Mouse (Mus musculus): ENCODE results near the gene Dus4l.
A peak's percentile ranks its signal among the peaks of the same experiment; 100 is the strongest.
"Not testable (repeated sequence)": the region's sequence is repeated elsewhere in the genome, so short reads cannot be mapped to it uniquely, and the experiment has no call there.

The Dus4l gene

DNA sequence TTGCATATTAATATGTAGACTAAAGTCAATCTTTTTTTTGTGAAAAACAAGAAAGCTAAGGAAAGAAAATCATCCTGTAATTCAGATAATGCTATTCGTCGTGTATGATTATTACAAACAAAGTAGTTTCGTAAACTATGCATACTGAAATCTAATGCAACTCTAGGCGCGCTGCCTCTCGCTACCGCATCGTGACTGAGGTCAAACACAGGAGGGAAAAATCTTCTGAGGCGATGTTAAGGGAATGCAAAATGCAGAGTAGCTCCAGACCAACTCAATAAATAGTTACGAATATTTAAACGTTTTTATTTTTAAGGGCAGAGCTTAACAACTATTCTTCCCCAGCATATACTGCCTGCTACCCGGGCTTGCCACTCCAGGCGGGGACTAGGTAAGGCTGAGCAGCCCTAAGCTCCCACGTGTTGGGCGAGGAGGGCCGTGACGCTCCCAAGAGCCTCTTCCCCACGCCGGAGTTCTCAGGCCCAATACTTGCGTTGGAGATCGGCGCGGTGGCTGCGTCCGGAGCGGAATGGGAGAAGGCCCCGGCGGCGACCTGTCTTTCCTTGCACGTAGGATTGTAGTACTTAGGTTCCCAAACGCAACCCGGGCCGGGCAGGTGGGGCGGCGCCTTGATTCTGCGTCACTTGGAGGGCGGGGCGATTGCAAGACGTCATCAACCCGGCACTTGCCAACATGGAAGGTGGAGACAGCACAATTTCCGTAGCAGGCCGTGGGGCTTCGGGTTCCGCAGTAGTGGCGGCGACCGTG is at the start of gene Dus4l, which contains the start of gene Cog5:
TSS of gene Dus4l (minus strand) at position 630 of the 768 bp plus-strand sequence.
TSS of gene Cog5 (plus strand) at position 673 of the 768 bp plus-strand sequence.
- peak; percentile 95 for DNase-seq (ENCODE audit: low read depth)

DNA sequence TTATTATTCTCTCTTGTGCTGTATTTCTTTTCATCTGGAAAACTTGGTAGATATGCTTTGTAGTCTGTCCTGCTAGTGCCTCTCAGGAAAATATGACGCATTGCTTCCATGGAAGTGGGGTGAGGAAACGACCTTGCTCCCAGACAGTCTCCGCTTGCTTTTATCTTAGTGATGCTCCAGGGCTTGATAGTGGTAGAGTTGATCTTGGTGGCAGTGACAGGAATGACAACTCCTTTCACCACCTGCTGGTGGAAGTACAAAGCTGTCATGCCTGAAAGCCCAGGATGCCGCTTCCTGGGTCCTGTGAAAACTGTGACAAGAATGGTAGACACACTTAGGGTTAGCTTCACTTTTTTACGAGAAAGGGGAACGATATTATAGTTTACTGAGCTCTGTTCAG is 49.3 kb upstream of the Dus4l start:
- peak; percentile 54 for DNase-seq (ENCODE audit: low read depth)

DNA sequence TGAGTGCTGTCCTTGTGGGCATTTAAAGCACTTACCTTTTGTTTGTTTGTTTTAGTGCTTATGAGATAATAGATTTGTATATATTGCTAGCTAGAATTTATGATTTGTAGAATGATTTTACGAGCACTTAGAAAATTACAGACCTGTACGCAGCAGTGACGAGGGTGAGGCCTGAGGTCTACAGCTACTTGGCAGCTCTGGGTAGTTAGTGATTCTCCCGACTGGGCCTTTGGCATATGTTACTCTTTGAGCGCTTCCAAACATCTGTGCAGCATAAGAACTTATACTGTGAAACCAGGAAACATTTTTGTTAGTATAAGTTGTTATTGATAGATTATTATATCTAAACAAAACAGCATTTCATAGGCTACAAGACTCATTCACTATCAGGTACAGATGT is 46.8 kb upstream of the Dus4l start:
- DNase-seq (ENCODE audit: low read depth), result no peak

DNA sequence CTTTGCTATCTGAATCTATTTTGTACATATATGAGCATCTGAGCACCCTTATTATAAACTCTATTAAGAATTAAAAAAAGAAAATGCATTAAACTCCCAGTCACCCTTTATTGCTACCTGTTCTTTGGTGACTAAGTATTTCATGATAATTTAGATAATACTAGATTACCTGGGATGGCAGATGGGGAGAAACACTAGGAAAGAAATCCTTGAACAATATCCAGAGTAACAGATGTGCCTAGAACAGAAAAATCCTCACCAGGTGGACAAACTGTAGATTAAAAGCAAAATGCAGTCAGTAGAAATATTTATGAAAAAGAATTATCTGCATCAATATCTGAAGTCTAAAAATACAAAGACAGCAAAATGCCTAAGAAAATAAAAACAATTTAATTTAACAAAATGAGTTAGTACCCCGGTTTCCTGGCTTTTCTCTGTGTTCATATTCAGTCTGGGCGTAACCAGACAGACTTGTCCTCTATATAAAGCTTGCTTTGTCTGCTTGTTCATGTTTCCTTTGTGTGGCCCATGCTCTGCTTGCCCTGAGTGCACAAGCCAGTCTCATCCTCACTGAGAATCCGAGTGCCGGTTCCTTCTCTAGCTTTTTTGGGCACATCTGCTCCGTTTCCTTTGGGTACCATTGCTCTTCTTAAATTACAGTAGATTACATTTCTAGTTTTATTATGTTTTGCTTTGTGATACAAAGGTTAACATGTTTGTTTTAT is 46.2 kb upstream of the Dus4l start:
- DNase-seq (ENCODE audit: low read depth), result no peak

DNA sequence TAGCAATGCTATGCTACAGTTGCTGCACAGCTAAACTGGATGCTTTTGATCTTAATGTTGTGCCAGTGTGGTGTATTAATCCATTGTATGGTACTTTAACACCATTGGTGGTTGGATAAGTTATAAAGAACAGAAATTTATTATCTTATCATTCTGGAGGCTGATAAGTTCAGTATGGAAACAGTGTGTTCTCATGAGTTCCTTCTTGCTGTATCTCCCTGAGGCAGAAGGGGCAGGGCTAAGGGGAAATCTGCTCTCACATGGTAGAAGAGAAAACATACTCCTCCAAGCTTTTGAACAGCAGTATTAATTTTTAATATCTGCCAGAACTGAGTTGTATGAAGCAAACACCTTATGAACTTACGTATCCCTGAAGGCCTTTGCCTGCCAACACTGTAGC is 38.7 kb upstream of the Dus4l start:
- DNase-seq (ENCODE audit: low read depth), result no peak

DNA sequence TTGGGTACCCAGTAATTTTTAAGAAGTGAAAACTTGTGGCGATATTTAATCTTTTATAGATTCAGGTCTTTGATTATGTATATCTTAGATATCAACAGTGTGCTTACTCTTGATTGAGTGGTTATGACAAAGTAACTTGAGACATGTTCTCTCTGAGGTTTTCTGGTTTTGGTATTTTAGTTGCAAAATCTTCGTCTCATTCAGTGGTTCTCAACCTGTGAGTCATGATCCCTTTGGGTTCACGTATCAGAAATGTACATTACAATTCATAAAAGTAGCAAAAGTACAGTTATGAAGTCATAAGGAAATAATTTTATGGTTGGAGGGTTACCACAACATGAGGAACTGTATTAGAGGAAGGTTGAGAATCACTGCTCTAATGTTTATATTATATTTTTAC is 32.1 kb upstream of the Dus4l start:
- DNase-seq (ENCODE audit: low read depth), result peak; percentile 84

DNA sequence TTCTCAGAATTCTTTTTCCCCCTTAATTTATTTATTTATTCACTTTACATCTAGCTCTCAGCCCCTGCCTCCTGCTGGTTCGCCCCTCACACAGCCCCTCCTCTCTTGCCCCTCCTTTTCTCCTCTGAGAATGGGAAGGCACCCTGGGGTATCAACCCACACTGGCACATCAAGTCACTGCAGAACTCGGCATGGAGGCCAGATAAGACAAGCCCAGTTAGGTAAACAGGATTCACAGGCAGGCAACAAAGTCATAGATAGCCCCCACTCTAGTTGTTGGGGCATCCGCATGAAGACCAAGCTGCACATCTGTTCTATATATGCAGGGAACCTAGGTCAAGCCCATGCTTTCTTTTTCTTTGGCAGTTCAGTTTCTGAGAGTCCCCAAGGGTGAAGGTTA is 12.6 kb upstream of the Dus4l start:
- no peak for DNase-seq (ENCODE audit: low read depth)

DNA sequence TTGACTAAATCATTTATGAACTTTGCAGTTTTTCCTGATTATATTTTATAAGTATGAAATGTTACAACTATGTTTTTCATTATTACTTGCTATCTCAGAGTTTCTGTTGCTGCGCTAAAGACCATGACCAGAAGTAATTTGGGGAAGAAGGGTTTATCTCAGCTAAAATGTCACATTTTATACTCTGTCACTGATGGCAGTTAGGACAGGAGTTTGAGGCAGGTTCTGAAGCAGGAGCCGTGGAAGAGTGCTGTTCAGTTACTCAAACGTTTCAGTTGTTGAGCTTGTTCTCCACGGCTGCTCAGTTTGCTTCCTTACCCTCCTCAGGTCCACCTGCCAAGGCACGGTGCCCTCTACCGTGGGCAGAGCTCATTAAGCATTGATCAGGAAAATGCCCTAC is 11.4 kb upstream of the Dus4l start:
- no peak for DNase-seq (ENCODE audit: low read depth)

DNA sequence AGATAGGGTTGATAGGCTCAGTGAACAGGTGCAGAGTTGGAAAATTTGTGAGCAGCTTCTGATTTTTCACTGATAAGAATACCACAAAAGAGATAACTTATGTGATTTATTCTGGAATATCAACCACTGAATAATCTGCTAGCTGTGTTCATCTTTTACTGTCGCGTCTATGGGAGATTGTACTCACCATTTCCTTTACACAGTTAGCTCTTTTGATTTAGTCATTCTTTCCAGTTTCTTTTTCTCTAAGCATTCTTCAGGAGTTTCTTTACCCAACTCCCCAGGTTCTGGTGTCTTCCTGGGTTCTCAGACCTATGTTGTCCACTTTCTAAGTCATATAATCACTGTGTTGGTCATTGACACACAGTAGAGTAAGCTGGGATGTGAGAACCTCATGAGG is 2.2 kb upstream of the Dus4l start:
- no peak for DNase-seq (ENCODE audit: low read depth)

DNA sequence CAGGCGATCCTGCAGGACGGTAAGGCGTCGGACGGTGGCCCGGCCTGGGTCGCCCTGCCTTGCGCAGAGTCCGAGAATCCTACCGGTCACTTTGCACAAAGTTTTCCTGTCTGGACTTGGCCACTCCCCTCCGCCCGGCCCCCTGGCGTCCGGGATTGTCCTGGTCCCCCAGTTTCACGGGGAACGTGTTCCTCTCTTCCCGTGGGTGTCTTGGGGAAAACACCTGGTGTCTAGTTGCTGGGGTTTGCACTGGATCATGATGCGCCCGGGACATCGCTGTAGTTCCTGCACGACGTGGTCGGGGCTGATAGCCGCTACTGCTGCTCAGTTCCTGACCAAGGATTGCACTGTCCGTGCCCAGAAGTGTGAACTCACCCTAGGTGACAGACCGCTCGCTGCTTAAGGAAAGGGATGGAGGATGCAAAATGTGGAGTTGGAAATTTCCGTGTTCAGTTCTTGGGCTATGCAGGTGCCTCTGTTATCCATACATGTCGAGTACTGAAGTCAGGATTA is 395 bp upstream of the Dus4l start:
- no peak for DNase-seq (ENCODE audit: low read depth)

DNA sequence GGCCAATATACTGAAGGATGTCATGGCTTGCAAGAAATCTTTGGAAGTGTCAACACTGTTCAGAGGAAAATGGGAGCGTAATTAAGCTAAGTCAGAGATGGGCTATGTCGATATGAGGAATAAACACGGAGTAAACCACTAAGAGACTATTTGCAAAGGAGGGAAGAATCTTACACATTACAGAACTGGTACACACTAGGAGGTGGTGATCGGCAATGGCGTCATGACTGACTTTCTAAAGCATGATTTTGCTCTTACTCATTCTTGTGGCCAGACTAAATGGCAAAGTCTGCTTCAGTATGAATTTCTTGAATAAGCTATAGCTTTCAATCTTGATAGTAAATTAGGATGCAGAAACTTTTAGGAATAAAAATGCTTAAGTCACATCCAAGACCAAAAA is 1.0 kb downstream of the Dus4l start:
- DNase-seq (ENCODE audit: low read depth), result peak; percentile 53

DNA sequence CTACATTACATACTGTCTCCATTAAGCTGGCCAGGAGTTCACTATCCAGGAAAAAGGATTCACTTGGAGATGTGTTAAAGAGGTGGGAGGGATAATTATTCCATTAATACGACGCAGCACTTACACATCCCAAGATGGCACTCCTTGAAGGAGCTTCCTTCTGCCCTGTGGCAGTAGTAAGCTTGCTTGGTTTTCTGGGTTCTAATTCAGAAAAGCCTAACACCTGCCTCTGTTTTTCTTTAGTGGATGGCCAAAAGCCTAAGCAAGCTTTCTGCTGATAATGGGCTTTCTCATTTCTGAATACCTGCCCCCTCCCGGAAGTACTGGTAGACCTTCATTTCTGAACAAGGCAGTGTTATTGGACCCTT is 19.4 kb downstream of the Dus4l start:
- no peak for DNase-seq (ENCODE audit: low read depth)

DNA sequence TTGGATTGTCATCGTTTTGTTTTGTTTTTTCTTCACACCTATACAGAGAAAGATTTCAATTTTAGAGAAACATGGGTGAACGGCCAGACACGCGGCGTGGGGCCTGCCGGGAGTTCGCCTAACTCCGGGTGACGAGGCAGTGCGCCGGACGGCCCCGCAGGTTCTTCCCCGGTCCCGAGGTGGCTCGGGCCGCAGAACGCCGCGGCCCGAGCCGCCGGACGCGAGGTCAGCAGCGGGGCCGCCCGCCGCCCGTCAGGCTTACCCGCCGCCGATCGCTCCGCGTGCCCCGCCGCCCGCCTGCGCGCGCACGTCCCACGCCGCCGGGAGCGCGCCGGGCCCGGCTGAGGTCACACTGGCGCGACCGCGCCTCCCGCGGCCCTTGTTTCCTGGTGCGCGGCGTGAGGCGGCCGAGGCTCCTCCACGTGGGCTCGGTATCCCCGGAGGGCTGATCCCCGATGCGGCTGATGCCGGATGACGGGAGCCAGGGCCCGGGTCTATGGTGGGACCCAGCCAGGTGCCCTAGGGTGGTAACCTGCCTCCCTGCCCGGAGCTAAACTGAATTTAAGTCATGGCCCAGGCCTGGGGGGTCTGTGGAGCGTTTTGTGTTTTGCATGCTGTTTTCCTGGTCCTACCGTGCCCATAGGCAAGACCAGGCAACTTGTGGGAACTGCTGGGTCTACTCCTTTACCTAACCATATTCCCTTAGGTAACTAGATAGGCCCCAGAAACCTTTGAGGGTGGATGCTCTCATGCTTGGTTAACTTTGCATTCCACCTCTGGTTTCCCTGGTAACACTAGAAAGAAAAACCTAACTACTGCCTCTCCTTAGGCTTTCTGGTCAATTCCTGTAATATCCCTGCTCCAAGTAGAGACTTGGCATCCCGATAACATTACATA is 20.0 kb downstream of the Dus4l start, which contains the start of gene Bcap29:
TSS of gene Bcap29 (minus strand) at position 316 of the 897 bp plus-strand sequence.
- peak; percentile 67 for DNase-seq (ENCODE audit: low read depth)

DNA sequence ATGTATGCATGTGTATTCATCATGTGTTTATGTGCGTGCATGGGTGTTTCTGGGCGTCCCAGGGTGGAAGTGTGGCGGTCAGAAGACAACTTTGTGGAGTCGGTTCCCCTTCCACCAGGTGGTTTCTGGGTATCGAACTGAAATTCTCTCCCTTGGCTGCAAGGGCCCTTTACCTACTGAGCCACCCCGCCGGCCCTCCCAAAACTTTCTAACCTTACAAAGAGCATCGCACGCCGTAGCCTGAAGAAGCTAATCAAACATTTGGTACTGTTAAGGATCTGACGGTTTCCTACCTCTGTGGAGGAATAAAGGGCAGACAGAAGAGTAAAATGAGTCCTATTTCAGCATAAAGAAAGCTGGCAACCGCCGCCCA is 20.7 kb downstream of the Dus4l start:
- peak; percentile 65 for DNase-seq (ENCODE audit: low read depth)

DNA sequence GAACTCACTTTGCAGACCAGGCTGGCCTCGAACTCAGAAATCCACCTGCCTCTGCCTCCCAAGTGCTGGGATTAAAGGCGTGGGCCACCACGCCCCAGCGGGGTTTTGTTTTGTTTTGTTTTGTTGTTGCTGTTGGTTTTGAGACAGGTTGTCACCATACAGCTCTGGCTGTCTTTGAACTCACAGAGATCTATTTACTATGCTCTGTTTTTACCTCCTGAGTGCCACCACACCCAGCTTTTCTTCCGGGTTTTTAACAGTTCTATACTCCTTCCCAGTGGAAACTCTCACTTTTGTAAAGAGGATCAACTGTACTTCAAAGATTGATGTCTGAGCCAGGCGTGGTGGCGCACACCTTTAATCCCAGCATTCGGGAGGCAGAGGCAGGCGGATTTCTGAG is 26.2 kb downstream of the Dus4l start:
- DNase-seq (ENCODE audit: low read depth), result not testable (repeated sequence)

DNA sequence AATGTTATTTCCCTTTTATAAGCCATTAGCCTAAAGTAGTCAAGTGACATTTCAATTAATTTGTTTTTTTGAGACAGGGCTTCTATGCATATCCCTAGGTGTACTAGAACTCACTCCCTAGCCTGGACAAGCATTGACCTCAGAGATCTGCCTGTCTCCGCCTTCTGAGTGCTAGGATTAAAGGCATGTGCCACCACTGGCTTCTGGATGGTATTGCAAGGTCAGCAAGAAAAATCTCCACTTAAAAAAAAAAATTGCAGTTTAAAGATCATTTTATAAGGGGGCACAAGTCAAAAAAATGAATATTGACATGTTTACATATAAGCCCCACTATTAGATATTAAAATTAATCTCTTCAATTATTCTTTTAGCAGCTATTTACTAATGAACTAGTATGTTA is 29.6 kb downstream of the Dus4l start:
- peak; percentile 10 for DNase-seq (ENCODE audit: low read depth)

DNA sequence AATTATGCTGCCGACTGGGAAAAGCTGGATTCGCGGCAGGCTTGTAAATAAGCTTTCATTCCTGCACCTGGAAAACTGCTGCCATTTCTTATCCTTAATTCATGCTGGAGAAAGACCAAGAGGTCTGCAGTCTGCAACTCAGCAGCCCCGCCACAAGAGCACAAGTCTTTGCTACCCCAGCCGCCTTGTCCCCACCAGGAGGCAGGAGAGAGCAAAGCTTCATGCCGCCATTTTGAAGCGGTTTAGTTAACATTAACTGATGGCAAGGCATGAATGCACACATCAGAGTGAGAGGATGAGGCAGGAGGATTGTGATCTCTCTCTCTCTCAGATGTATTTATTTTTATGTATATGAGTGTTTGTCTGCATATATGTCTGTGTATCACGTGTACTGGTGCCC is 34.5 kb downstream of the Dus4l start:
- no peak for DNase-seq (ENCODE audit: low read depth)

DNA sequence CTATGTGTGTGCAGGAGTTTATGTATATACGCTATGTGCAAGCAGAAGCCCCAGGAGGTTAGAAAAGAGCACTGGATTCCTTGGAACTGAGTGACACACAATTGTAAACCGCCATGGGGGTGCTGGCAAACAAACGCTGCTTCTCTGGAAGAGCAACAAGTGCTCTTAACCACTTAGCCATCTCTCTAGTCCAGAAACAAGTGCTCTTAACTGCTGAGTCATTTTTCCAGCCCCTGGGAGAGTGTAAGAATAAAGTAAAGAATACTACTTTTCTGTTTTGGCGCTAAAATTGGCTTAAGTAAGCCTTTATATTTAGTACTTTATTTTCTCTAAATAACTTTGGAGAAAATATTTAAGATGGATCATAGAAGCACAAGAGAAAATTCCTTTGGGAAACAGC is 41.3 kb downstream of the Dus4l start:
- peak; percentile 29 for DNase-seq (ENCODE audit: low read depth)

DNA sequence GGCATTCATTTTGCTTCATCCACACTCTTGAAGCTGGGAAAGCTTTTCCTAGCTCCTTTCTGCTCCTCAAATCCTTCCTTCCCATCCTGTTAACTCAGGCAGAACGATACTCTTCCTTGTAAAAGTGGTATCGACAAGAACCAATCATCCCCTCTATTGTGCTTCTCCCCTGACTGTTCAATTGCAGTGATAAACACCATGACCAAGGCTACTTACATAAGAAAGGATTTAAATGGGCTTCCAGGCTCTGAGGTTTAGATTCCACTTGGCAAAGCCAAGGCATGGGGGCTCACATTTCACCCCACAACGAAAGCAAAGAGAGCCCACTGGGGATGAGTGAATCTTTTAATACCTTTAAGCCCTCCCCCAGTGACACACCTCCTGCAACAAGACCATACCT is 46.5 kb downstream of the Dus4l start:
- DNase-seq (ENCODE audit: low read depth), result no peak

DNA sequence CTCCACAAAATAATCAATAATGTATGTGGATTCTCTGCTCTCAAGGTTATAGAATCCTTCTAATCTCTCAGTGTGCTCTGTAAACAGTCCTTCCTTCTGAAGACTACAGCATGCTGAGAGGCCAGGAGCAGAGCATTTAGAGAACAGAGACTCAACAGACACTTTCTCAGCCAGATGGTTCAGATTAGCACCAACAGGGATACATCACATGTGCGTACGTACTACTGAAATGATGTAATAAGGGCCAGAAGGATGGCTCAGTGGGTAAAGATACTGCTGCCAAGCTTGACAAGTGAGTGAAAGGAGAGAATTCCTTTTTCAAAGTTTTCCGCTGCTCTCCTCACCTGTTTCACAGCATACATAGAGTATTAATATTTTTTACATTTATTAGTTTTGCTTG is 49.7 kb downstream of the Dus4l start:
- DNase-seq (ENCODE audit: low read depth), result no peak

DNA sequence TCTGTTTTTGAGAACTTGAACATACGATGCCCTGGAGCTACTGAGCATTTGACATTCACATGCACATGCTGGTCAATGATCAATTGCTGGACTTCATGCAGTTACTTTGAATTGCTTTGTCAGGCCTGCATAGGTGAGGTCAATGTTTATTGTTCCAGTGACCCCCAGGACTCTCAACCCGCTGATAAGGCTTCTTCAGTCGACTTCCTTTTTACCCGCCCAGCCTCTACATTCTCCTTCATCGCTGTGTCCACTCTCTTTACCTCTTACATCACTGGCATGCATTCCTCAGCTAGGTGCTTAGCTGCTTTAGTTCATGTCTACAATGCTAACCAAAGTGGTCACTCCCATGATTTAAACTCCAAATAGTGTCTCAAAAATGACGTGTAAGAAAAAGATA is 51.0 kb downstream of the Dus4l start:
- DNase-seq (ENCODE audit: low read depth), result no peak

DNA sequence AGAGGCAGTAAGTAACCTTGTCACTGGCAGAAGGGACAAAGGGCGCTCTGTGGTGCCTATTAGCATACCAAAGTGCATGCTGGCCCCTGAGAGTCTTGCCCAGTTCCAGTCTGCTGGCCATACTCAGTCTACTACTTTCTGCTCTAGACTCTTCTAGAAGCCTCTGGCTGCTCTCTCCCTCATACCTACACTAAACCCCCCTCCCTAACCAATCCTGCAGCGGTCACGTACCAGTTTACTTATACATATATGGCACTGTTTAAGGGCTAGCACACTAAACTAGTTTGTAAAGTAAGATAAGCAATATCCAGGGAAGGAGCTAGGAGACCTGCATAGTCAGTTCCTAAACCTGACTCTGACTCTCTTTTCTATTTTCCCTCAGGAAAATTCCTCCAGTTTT is 60.3 kb downstream of the Dus4l start:
- DNase-seq (ENCODE audit: low read depth), result no peak
